ENCODE assay signal across 7 mouse cellular contexts in genomic region chr8:109705320-109706075, GRCm38 (mm10). TPM values are rescaled to one million over a fixed set of nuclear protein-coding genes. Genes with fewer than 3 reads are reported as not detected.
DNase-seq lines count a peak whose midpoint lies in the region; ATAC-seq lines count a peak whose summit lies in the region.

Gene Zfp821, plus strand, starts transcription at chr8:109705546.

- H3K27ac ChIP-seq in limb, embryonic 10.5 days: peak within 1 kb of the TSS; percentile 100
- H3K27ac ChIP-seq in midbrain, embryonic 13.5 days: peak within 1 kb of the TSS; percentile 95

- H3K9me3 ChIP-seq in limb, embryonic 10.5 days (replicated peaks): no peaks in the 10 kb centered on the region
- no peaks in the 10 kb centered on the region for H3K9me3 ChIP-seq in midbrain, embryonic 13.5 days

- H3K9ac ChIP-seq in midbrain, embryonic 13.5 days (replicated peaks): peak within 1 kb of the TSS; percentile 99

- peak within 1 kb of the TSS; percentile 79 for H3K4me2 ChIP-seq in midbrain, embryonic 13.5 days (replicated peaks)

- under 1% methylated on average over 94 of the region's 100 CpGs for WGBS in limb, embryonic 10.5 days
- 0% methylated on average over 39 of the region's 100 CpGs for WGBS in midbrain, embryonic 13.5 days

- peaks cover 26% of the 10 kb centered on the region for H3K27me3 ChIP-seq in limb, embryonic 10.5 days (ENCODE audit: low read depth, poor library complexity, severe bottlenecking)
- H3K27me3 ChIP-seq in midbrain, embryonic 13.5 days: peaks cover 10% of the 10 kb centered on the region

- peak; percentile 90 for DNase-seq in adrenal gland, adult 8-10 months
- peak; percentile 93 for DNase-seq in embryo, embryonic 9.5 days (ENCODE audit: extremely low spot score)
- DNase-seq in kidney, adult 11 months: peak; percentile 92
- DNase-seq in limb, embryonic 10.5 days (ENCODE audit: low spot score): peak; percentile 95
- peak; percentile 91 for DNase-seq in spleen, adult 12 weeks (ENCODE audit: low spot score)

- H3K4me1 ChIP-seq in limb, embryonic 10.5 days: peaks cover 16% of the 10 kb centered on the region
- peaks cover 38% of the 10 kb centered on the region for H3K4me1 ChIP-seq in midbrain, embryonic 13.5 days (replicated peaks)

- H3K4me3 ChIP-seq in limb, embryonic 10.5 days: peak within 1 kb of the TSS; percentile 91
- peak within 1 kb of the TSS; percentile 94 for H3K4me3 ChIP-seq in midbrain, embryonic 13.5 days (replicated peaks)

- peaks cover 33% of the 10 kb centered on the region for H3K36me3 ChIP-seq in limb, embryonic 10.5 days
- H3K36me3 ChIP-seq in midbrain, embryonic 13.5 days: peaks cover 28% of the 10 kb centered on the region

- peak; percentile 82 for ATAC-seq in granulocyte monocyte progenitor cell, adult 5-6 weeks (replicated peaks; ENCODE audit: poor library complexity, severe bottlenecking)
- ATAC-seq in midbrain, embryonic 13.5 days: peak; percentile 89

RNA-seq across cellular contexts. Expression of gene Zfp821, which starts in this region (rescaled TPM):
- 10 to 100 TPM in 3 of 4 experiments, 1 to 10 TPM in 1; 9.5 to 15.8 (median 12.4) TPM for total RNA-seq in adrenal gland, adult 8-10 months (2022)
- total RNA-seq in granulocyte monocyte progenitor cell, adult 5-6 weeks (2014; fragmentation: Nextera tagmentation): 4.7 and 5.6 TPM in 2 replicates
- 6.9 and 9.7 TPM in 2 replicates for total RNA-seq in granulocyte monocyte progenitor cell, adult 5-6 weeks (2017)
- polyA plus RNA-seq in limb, embryonic 10.5 days (2016; fragmentation: Nextera tagmentation; extraction: Ambion mirVana): 34.8 and 42.5 TPM in 2 replicates
- 80.2 and 85.4 TPM in 2 replicates for polyA plus RNA-seq in midbrain, embryonic 13.5 days (2015; fragmentation: Nextera tagmentation; extraction: Ambion mirVana)

Comparison
In these comparisons a context has a peak if more than half of its experiments do, and no peak if none do; other contexts are left out.
1. Peak in every context shown above with its lines: DNase-seq, ATAC-seq, H3K4me3 ChIP-seq and H3K27ac ChIP-seq.